Mouse (Mus musculus): ENCODE results near the gene Diexf. TPM values are rescaled to one million over a fixed set of nuclear protein-coding genes. Genes with fewer than 3 reads are reported as not detected.

Gene Diexf
- polyA plus RNA-seq, 1 experiment from 2014 or later: 9.0 TPM

DNA sequence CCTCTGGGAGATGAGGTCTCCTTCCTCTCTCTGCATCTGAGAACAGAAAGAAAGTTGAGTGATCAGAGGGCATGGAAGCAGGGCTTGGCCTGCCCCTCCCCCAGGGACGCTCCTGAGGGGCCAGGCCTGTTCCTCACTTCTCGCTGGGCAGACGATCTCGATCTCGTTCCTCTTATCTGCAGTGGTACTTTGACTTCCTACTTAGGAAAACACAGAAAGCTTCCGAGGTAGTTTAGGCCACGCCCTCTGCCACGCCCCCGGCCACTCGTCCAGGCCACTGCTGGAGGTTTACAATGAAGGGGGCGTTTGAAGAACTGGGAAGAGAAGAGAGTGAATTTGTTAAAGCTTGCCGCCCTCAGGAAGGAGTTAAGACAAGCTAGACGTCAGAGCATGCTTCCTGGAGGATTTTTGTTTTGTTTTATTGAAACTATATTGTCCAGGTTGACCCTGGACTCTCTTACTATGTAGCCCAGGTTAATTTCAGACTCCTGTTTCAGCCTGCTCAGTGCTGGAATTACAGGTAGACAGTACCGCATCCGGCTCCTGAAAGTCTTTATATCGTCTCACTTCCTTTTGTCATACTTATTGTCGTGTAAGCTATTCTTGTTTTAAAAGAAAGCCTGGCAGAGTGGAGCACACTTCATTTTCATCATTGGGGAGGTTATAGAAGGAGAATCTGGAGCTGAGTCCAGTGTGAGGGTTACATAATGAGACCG lies 30.4 kb upstream of the Diexf start:
- WGBS: 13% methylated on average over 18 of the region's 18 CpGs
- DNase-seq: peak; percentile 85
- Histone ChIP-seq H3K4me3 (ENCODE audit: low read depth, low read length) (0 out of 2 replicates have a peak overlapping the region, but pooled peaks have one; percentile 11), H3K27ac (ENCODE audit: low read depth) (no peak overlapping the region), H3K27me3 (ENCODE audit: insufficient read depth, low read length) (no peaks in the 10 kb centered on the region), H3K9ac (peak overlapping the region; percentile 10; the same call in 1 of the 2 replicates), H3K9me3 (ENCODE audit: low read depth, low read length) (no peaks in the 10 kb centered on the region), H3K4me2 (peak overlapping the region; percentile 54), H3K36me3 (ENCODE audit: insufficient read depth) (no peaks in the 10 kb centered on the region), H3K4me1 (ENCODE audit: insufficient read depth) (0 out of 2 replicates have a peak, but pooled peaks cover 4% of the 10 kb centered on the region)
- peak; percentile 65 for ATAC-seq (ENCODE audit: insufficient read depth)
- no peak for TF ChIP-seq CTCF (IDR thresholded peaks at IDR 0.05; ENCODE audit: low read depth)

DNA sequence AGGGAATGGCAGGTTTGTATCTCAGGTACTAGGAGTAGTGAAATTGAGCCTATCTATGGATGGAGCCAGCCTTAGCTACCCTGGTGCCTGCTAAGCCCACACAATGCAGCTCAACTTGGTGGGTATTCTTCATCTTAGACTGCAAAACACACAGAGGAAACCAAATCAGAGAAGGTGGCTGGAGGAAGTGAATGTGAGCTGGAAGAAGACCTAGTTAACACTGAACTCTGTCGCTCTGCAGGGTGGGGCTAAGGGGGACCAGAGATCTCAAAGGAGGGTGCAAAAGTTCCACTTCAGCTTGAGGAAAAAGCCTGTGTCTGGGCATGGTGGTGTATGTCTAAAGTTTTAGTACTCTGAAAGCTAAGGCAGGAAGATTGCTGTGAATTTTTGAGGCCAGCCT lies 29.5 kb upstream of the Diexf start:
- no peak for DNase-seq
- Histone ChIP-seq H3K27ac (ENCODE audit: low read depth) (no peak overlapping the region), H3K4me1 (ENCODE audit: insufficient read depth) (0 out of 2 replicates have a peak, but pooled peaks cover 4% of the 10 kb centered on the region), H3K4me3 (ENCODE audit: low read depth, low read length) (no peak overlapping the region), H3K9me3 (ENCODE audit: low read depth, low read length) (no peaks in the 10 kb centered on the region), H3K27me3 (ENCODE audit: insufficient read depth, low read length) (no peaks in the 10 kb centered on the region), H3K9ac (no peak overlapping the region), H3K36me3 (ENCODE audit: insufficient read depth) (no peaks in the 10 kb centered on the region), H3K4me2 (no peak overlapping the region)
- no peak for ATAC-seq (ENCODE audit: insufficient read depth)
- WGBS: 48% methylated on average over 1 of the region's 1 CpGs
- TF ChIP-seq CTCF (IDR thresholded peaks at IDR 0.05; ENCODE audit: low read depth): no peak

GRCm38 (mm10) chr1:193159163-193159562 lies 29.1 kb upstream of the Diexf start:
- WGBS: 16% methylated on average over 3 of the region's 3 CpGs
- ATAC-seq (ENCODE audit: insufficient read depth): no peak
- peak; percentile 29 for DNase-seq
- no peak for TF ChIP-seq CTCF (IDR thresholded peaks at IDR 0.05; ENCODE audit: low read depth)
- Histone ChIP-seq H3K4me1 (ENCODE audit: insufficient read depth) (0 out of 2 replicates have a peak, but pooled peaks cover 4% of the 10 kb centered on the region), H3K9ac (no peak overlapping the region), H3K27ac (ENCODE audit: low read depth) (no peak overlapping the region), H3K9me3 (ENCODE audit: low read depth, low read length) (no peaks in the 10 kb centered on the region), H3K36me3 (ENCODE audit: insufficient read depth) (no peaks in the 10 kb centered on the region), H3K4me2 (no peak overlapping the region), H3K27me3 (ENCODE audit: insufficient read depth, low read length) (peaks cover 4% of the 10 kb centered on the region; the same call in 1 of the 2 replicates), H3K4me3 (ENCODE audit: low read depth, low read length) (no peak overlapping the region)

- Histone ChIP-seq H3K9me3 (ENCODE audit: low read depth, low read length) (no peaks in the 10 kb centered on the region), H3K9ac (no peak overlapping the region), H3K4me2 (no peak overlapping the region), H3K27ac (ENCODE audit: low read depth) (no peak overlapping the region), H3K27me3 (ENCODE audit: insufficient read depth, low read length) (peaks cover 24% of the 10 kb centered on the region), H3K4me1 (ENCODE audit: insufficient read depth) (0 out of 2 replicates have a peak, but pooled peaks cover 4% of the 10 kb centered on the region), H3K36me3 (ENCODE audit: insufficient read depth) (no peaks in the 10 kb centered on the region), H3K4me3 (ENCODE audit: low read depth, low read length) (no peak overlapping the region)
- no peak for TF ChIP-seq CTCF (IDR thresholded peaks at IDR 0.05; ENCODE audit: low read depth)
- WGBS: 73% methylated on average over 8 of the region's 8 CpGs
- ATAC-seq (ENCODE audit: insufficient read depth) (no peak), DNase-seq (no peak)
Measured at GRCm38 (mm10) chr1:193157111-193157492, 27.0 kb upstream of the Diexf start.

GRCm38 (mm10) chr1:193156316-193157110 lies 26.4 kb upstream of the Diexf start:
- no peaks in the 10 kb centered on the region for H3K9me3 ChIP-seq (ENCODE audit: low read depth, low read length)
- peak; percentile 19 for DNase-seq
- no peak for TF ChIP-seq CTCF (IDR thresholded peaks at IDR 0.05; ENCODE audit: low read depth)
- WGBS: 59% methylated on average over 15 of the region's 15 CpGs
- H3K4me3 ChIP-seq (ENCODE audit: low read depth, low read length): no peak overlapping the region
- H3K36me3 ChIP-seq (ENCODE audit: insufficient read depth): no peaks in the 10 kb centered on the region
- H3K9ac ChIP-seq: no peak overlapping the region
- H3K4me2 ChIP-seq: no peak overlapping the region
- no peak overlapping the region for H3K27ac ChIP-seq (ENCODE audit: low read depth)
- ATAC-seq (ENCODE audit: insufficient read depth): no peak
- H3K4me1 ChIP-seq (ENCODE audit: insufficient read depth): 0 out of 2 replicates have a peak, but pooled peaks cover 4% of the 10 kb centered on the region
- H3K27me3 ChIP-seq (ENCODE audit: insufficient read depth, low read length): peaks cover 25% of the 10 kb centered on the region

GRCm38 (mm10) chr1:193153561-193153960 lies 23.5 kb upstream of the Diexf start:
- peak overlapping the region; percentile 59 for H3K4me2 ChIP-seq
- DNase-seq: peak; percentile 22
- 21% methylated on average over 16 of the region's 16 CpGs for WGBS
- H3K36me3 ChIP-seq (ENCODE audit: insufficient read depth): no peaks in the 10 kb centered on the region
- H3K4me1 ChIP-seq (ENCODE audit: insufficient read depth): 0 out of 2 replicates have a peak, but pooled peaks cover 3% of the 10 kb centered on the region
- peak; percentile 38; the same call in 1 of the 2 replicates for ATAC-seq (ENCODE audit: insufficient read depth)
- H3K4me3 ChIP-seq (ENCODE audit: low read depth, low read length): peak overlapping the region; percentile 43
- no peak for TF ChIP-seq CTCF (IDR thresholded peaks at IDR 0.05; ENCODE audit: low read depth)
- peak overlapping the region; percentile 51 for H3K9ac ChIP-seq
- peaks cover 25% of the 10 kb centered on the region for H3K27me3 ChIP-seq (ENCODE audit: insufficient read depth, low read length)
- no peaks in the 10 kb centered on the region for H3K9me3 ChIP-seq (ENCODE audit: low read depth, low read length)
- H3K27ac ChIP-seq (ENCODE audit: low read depth): no peak overlapping the region

- Histone ChIP-seq H3K4me2 (peak within 1 kb of the TSS; percentile 59), H3K9me3 (ENCODE audit: low read depth, low read length) (no peaks in the 10 kb centered on the region), H3K4me3 (ENCODE audit: low read depth, low read length) (peak within 1 kb of the TSS; percentile 43), H3K4me1 (ENCODE audit: insufficient read depth) (0 out of 2 replicates have a peak, but pooled peaks cover 3% of the 10 kb centered on the region), H3K9ac (peak within 1 kb of the TSS; percentile 51), H3K27me3 (ENCODE audit: insufficient read depth, low read length) (peaks cover 25% of the 10 kb centered on the region), H3K36me3 (ENCODE audit: insufficient read depth) (no peaks in the 10 kb centered on the region), H3K27ac (ENCODE audit: low read depth) (no peak within 1 kb of the TSS)
- ATAC-seq (ENCODE audit: insufficient read depth) (peak; percentile 98), DNase-seq (peak; percentile 83)
- no peak for TF ChIP-seq CTCF (IDR thresholded peaks at IDR 0.05; ENCODE audit: low read depth)
- 1% methylated on average over 30 of the region's 30 CpGs for WGBS
Measured at GRCm38 (mm10) chr1:193152872-193153271, 22.8 kb upstream of the Diexf start, which contains the start of gene Irf6. Gene Irf6 (plus strand): TSS chr1:193153111.

Measured in lung, embryonic 14.5 days (tissue).